Comparison of ENCODE assay signal across 8 mouse cellular contexts in the genomic region with DNA sequence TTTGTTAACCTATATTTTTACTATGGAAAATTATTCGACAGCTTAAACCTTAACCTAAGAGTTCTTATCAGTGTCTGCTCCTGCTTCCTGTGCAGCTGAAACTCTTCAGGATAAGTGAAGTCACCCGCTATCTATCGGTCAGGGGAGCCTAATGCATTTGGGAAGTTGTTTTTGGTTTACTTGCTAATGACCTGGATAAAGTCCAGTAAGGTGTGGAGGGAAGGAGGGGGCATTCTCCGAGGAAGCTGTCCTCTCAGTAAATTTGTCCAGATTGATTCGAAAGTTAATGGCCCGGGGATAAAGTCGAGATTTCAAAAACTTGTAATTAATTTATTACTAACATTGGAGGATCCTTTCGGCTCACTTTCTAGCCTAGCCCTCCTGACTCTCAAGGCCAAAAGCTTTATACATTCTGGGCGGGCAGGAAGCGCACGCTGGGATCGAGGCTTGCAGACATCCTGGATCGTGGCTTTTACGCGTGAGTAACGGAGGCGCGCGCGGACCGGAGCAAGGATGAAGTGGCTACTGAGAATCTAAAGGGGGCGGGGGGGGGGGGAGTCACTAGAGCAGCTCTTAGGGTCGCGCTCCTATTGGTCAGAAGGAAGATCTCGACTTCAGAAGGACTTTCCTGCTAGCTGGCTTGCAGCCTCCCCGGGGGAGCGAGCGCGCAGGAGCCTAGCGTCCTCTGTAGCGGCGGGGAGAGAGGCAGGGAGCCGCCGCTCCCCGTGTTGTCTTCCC. TPM values are rescaled to one million over a fixed set of nuclear protein-coding genes. Genes with fewer than 3 reads are reported as not detected.
DNase-seq lines count a peak whose midpoint lies in the region; ATAC-seq lines count a peak whose summit lies in the region.

No protein-coding gene starts in this region.

- WGBS in forebrain, embryonic 16.5 days: 2% methylated on average over 35 of the region's 35 CpGs

- peak overlapping the region; percentile 57 for H3K4me3 ChIP-seq in forebrain, embryonic 16.5 days (replicated peaks; ENCODE audit: low read length)

- no peaks in the 10 kb centered on the region for H3K9me3 ChIP-seq in forebrain, embryonic 16.5 days (ENCODE audit: control insufficient read depth, low read length)

- peak; percentile 75 for DNase-seq in NIH3T3 (ENCODE audit: low read depth)
- peak; percentile 67 for DNase-seq in cerebellum, adult 11-12 months
- peak; percentile 31 to 40 for DNase-seq in layer of hippocampus, postnatal 25 days (ENCODE audit: extremely low spot score in 1 of 2, low spot score in 1 of 2)
- peak; percentile 66 for DNase-seq in lung, postnatal 36 days
- peak; percentile 60 for DNase-seq in retina, embryonic 14.5 days (ENCODE audit: low spot score)
- DNase-seq in T-cell, adult 2 months (ENCODE audit: low spot score): no peak

- H3K9ac ChIP-seq in forebrain, embryonic 16.5 days (replicated peaks; ENCODE audit: low read depth, low read length): peak overlapping the region; percentile 76

- H3K27me3 ChIP-seq in forebrain, embryonic 16.5 days (replicated peaks; ENCODE audit: control insufficient read depth, insufficient read depth, low read length): no peaks in the 10 kb centered on the region

- H3K4me2 ChIP-seq in forebrain, embryonic 16.5 days (ENCODE audit: low read length): peak overlapping the region; percentile 81

- H3K27ac ChIP-seq in forebrain, embryonic 16.5 days (ENCODE audit: low read length): peak overlapping the region; percentile 89

- no peaks in the 10 kb centered on the region for H3K36me3 ChIP-seq in forebrain, embryonic 16.5 days (ENCODE audit: control insufficient read depth, insufficient read depth)

- peaks cover 4% of the 10 kb centered on the region for H3K4me1 ChIP-seq in forebrain, embryonic 16.5 days (replicated peaks; ENCODE audit: control insufficient read depth, insufficient read depth, low read length)

- peak; percentile 72 for ATAC-seq in forebrain, embryonic 16.5 days
- peak; percentile 33 to 55 for ATAC-seq in hematopoietic stem cell, adult 5-6 weeks (replicated peaks in 1 of 2; ENCODE audit: insufficient read depth in 1 of 2, low FRiP score in 2 of 2, low TSS enrichment in 1 of 2, low read depth in 1 of 2, poor library complexity in 2 of 2, severe bottlenecking in 2 of 2)

RNA-seq across cellular contexts. Expression of a gene that starts 19.6 kb away (rescaled TPM):
- 300 and 367 TPM in 2 replicates for polyA plus RNA-seq in forebrain, embryonic 16.5 days (2015; fragmentation: Nextera tagmentation; extraction: Ambion mirVana)
- total RNA-seq in hematopoietic stem cell, adult 5-6 weeks (2017): 437 and 485 TPM in 2 replicates
- total RNA-seq in layer of hippocampus, postnatal 25 days (2021): 100 to 1,000 TPM; 114 to 128 TPM
